Mouse (Mus musculus) heart, postnatal 0 days (tissue): ENCODE results near the gene Dlx5.

Experiments used
- CTCF ChIP-seq: IDR thresholded peaks from 2 replicates; pipeline ENCODE4 v1.5.1; 2016; ENCODE audit warnings: antibody characterized with exemption, control low read depth, low read depth
- EP300 ChIP-seq: IDR thresholded peaks from 2 replicates; pipeline ENCODE4 v1.6.1; 2016; ENCODE audit warnings: antibody characterized with exemption, low read depth

GRCm38 (mm10) chr6:6864441-6865440, 17.1 kb downstream of the Dlx5 start:
- TF ChIP-seq CTCF (no peak), EP300 (no peak)
